Mouse (Mus musculus) neural tube, embryonic 12.5 days (tissue): Measurements from ENCODE around the gene Lmcd1. TPM values are rescaled to one million over a fixed set of nuclear protein-coding genes. Genes with fewer than 3 reads are reported as not detected.
A peak's percentile ranks its signal among the peaks of the same experiment; 100 is the strongest.

Experiments
- ATAC-seq: fragments of 200-750 bp; cut with Nextera tagmentation; 2 replicates; pipeline ENCODE4 v1.8.0; 2017; ENCODE audit warnings: low read depth, mild to moderate bottlenecking, moderate TSS enrichment, moderate library complexity; ENCODE audit not compliant: low FRiP score
- H3K27ac ChIP-seq: fragments of 300-500 bp; sonication (generic); 2 replicates; pipeline ENCODE4 v1.5.1; 2016
- H3K27me3 ChIP-seq: fragments of 300-500 bp; sonication (generic); replicated peaks from 2 replicates; pipeline ENCODE4 v1.6.1; 2016; ENCODE audit warnings: mild to moderate bottlenecking
- H3K36me3 ChIP-seq: fragments of 300-500 bp; sonication (generic); 2 replicates; pipeline ENCODE4 v1.6.1; 2016; ENCODE audit warnings: mild to moderate bottlenecking
- H3K4me1 ChIP-seq: fragments of 300-500 bp; sonication (generic); 2 replicates; pipeline ENCODE4 v1.6.1; 2016
- H3K4me2 ChIP-seq: fragments of 300-500 bp; sonication (generic); replicated peaks from 2 replicates; pipeline ENCODE4 v1.6.1; 2016; ENCODE audit warnings: mild to moderate bottlenecking
- H3K4me3 ChIP-seq: fragments of 300-500 bp; sonication (generic); 2 replicates; pipeline ENCODE4 v1.5.1; 2016
- H3K9ac ChIP-seq: fragments of 300-500 bp; sonication (generic); 2 replicates; pipeline ENCODE4 v1.6.1; 2016; ENCODE audit warnings: mild to moderate bottlenecking
- H3K9me3 ChIP-seq: fragments of 300-500 bp; sonication (generic); 2 replicates; pipeline ENCODE4 v1.6.1; 2016; ENCODE audit warnings: mild to moderate bottlenecking
- WGBS: fragments of 180-500 bp; shearing (Covaris S2); methylation state at CpG from one replicate; pipeline ENCODE4 v1.1.7; 2016; 5-methylcytosine and 5-hydroxymethylcytosine counted together
- polyA plus RNA-seq: library from polyadenylated mRNA; unstranded; fragments of >200 nt; fragmentation: Nextera tagmentation; extraction: Ambion mirVana; gene quantifications from 2 replicates; pipeline ENCODE4 v1.2.1, GENCODE M21; 2016

The Lmcd1 gene
- polyA plus RNA-seq, 1 experiment from 2014 or later = 18.1 TPM

DNA sequence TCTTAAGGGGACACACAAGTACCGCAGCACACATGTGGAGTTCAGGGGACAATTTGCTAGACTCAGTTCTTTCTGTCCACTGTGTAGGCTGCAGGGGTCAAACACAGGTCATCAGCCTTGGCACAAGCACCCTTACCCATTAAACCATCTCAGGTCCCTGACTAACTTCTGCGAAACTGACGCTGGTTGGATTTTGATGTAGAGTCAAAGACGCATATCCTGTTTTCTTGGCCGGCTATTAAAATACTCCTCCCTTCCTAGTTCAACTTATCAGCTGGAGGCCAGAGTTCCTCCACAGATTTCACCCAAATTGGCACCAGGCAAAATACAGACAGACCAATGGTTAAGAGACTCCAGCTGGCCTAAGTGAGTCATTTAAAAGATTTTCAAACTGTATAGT, 54.2 kb downstream of the Lmcd1 start:
- Histone ChIP-seq H3K27me3 (no peaks in the 10 kb centered on the region), H3K27ac (no peak overlapping the region), H3K36me3 (no peaks in the 10 kb centered on the region), H3K9ac (no peak overlapping the region), H3K4me1 (no peaks in the 10 kb centered on the region), H3K4me3 (no peak overlapping the region), H3K9me3 (no peaks in the 10 kb centered on the region), H3K4me2 (no peak overlapping the region)
- no peak for ATAC-seq
- 86% methylated on average over 5 of the region's 5 CpGs for WGBS

DNA sequence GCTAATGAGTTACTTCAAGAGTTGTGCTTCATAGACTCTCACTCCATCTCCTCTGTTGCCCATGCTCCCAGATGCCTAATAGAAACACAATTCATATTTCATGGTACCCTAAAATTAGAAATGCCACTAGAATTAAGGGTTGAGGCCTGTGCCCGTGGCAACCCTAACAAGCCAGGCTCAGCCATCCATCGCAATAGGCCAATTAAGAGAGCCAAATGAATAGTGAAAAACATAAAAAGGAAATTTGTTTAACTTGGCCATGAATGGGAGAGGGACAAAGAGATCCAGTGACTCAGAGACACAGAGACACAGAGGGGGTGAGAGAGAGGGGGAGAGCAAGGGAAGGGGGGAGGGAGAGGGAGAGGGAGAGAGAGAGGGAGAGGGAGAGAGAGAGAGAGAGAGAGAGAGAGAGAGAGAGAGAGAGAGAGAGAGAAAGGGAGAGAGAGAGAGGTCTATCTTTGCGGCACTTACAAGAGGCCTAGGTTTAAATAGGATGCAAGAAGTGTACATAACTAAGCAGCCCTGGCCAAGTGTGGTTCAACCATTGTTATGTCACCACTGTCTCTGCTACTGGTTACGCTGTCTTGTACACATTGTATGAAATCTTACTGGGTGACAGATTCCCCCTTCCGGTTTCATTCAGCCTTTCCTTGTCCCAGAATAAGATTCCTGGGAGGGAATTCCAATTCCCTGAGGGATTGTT, 57.1 kb downstream of the Lmcd1 start:
- H3K9ac ChIP-seq = no peak overlapping the region
- H3K36me3 ChIP-seq = no peaks in the 10 kb centered on the region
- 69% methylated on average over 5 of the region's 5 CpGs for WGBS
- no peaks in the 10 kb centered on the region for H3K27me3 ChIP-seq
- H3K9me3 ChIP-seq = no peaks in the 10 kb centered on the region
- no peak for ATAC-seq
- H3K4me2 ChIP-seq = no peak overlapping the region
- H3K4me3 ChIP-seq = no peak overlapping the region
- H3K4me1 ChIP-seq = no peaks in the 10 kb centered on the region
- no peak overlapping the region for H3K27ac ChIP-seq

DNA sequence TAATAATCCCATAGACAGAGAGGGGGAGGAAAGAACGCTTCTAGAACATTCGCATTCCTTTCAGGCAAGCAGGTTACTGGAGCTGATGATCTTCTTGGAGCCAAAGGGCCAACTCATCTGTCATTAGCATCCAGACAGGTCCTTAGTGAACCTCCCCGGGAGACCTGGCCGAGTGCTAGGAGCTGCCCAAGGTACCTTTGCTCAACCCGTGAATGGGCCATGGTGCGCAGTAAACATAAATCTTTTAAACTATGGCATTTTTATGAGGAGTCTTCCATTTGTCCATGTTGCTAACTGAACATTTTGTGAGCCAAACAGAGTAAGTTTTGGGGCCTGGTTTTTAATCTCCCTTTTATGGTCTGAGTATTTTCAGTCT, 57.7 kb downstream of the Lmcd1 start:
- Histone ChIP-seq H3K27ac (no peak overlapping the region), H3K9me3 (no peaks in the 10 kb centered on the region), H3K27me3 (no peaks in the 10 kb centered on the region), H3K4me2 (no peak overlapping the region), H3K9ac (no peak overlapping the region), H3K4me1 (no peaks in the 10 kb centered on the region), H3K4me3 (no peak overlapping the region), H3K36me3 (no peaks in the 10 kb centered on the region)
- WGBS = 50% methylated on average over 6 of the region's 6 CpGs
- no peak for ATAC-seq

DNA sequence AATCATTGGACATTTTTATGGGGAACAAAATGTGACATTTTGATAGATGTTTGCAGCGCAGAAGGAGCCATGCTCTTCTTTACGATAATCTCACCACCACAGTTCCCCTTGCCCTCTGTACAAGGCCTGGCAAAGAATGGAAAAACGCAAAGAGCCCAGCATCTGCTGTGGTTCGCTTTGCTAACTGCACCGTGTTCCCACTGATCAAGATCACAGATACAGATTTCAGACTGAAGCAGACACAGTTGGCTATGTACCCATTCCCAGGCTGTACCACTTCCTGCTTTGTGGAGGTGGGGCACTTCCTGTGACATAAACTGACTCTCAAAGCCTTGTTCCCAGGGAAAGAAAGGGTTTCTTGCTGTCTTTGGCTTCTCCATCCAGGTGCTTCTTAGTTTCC, 60.4 kb downstream of the Lmcd1 start:
- no peak for ATAC-seq
- Histone ChIP-seq H3K4me2 (no peak overlapping the region), H3K4me3 (no peak overlapping the region), H3K36me3 (no peaks in the 10 kb centered on the region), H3K27me3 (no peaks in the 10 kb centered on the region), H3K9me3 (no peaks in the 10 kb centered on the region), H3K9ac (no peak overlapping the region), H3K27ac (no peak overlapping the region), H3K4me1 (no peaks in the 10 kb centered on the region)
- whole genome bisulfite sequencing = 84% methylated on average over 5 of the region's 5 CpGs

DNA sequence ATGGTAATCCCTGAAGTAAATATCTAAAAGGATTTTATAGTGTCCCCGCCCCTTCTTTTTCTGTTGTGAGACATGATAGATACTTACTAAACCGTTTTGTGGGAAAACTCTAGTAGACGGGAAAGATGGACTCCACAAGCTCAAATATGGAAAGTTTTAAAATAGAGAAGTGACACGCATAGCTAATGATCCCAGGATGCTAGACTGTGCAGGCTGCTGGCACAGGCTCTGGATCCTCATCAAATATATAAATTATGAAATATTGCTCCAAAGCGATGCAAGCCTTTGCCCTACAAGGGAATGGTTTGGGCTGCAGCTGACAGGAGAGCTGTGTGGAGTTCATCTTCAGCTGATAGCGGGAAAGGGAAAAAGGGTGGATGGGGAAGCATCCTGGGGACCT, 64.1 kb downstream of the Lmcd1 start:
- ATAC-seq = no peak
- H3K9ac ChIP-seq = no peak overlapping the region
- no peaks in the 10 kb centered on the region for H3K4me1 ChIP-seq
- H3K36me3 ChIP-seq = no peaks in the 10 kb centered on the region
- H3K4me3 ChIP-seq = no peak overlapping the region
- WGBS = 87% methylated on average over 6 of the region's 6 CpGs
- no peaks in the 10 kb centered on the region for H3K9me3 ChIP-seq
- H3K27ac ChIP-seq = no peak overlapping the region
- H3K4me2 ChIP-seq = no peak overlapping the region
- no peaks in the 10 kb centered on the region for H3K27me3 ChIP-seq

DNA sequence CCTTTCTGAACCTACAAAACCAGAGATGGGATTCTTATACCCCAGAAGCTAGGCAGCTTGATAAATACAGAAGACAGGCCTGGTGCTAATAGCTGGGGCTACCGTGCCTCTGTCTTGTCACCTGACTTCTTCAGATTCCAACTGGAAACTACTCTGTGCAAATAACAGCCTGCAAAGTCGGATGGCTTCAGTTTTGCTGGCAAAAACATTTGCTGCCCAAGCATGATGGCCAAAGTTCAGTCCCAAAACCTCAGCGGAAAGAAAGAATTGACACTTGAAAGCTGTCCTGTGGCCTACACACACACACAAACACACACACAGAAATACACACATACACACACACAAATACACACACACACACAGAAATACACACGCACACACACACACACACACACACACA, 65.5 kb downstream of the Lmcd1 start:
- WGBS = 85% methylated on average over 4 of the region's 4 CpGs
- Histone ChIP-seq H3K9ac (no peak overlapping the region), H3K9me3 (no peaks in the 10 kb centered on the region), H3K4me1 (no peaks in the 10 kb centered on the region), H3K36me3 (no peaks in the 10 kb centered on the region), H3K4me2 (no peak overlapping the region), H3K27ac (no peak overlapping the region), H3K27me3 (no peaks in the 10 kb centered on the region), H3K4me3 (no peak overlapping the region)
- ATAC-seq = no peak

DNA sequence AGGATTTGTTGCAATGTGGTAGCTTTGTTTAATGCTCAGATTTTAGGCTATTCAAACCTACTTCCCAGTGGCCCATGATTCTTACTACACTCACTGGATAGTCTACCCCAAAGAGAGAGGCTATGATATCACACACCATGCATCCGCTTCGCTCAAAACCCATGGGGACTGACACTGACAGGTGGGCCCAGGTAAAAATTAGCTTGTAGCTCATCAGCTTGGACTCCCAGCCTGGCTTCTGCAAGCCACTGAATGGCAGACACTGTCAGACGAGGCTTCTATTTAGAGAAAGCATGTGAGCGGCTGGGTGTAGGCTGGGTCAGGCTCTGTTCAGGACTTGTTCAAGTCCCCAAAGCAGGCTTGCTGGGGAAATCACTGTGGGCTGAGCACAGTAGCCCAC, 76.9 kb downstream of the Lmcd1 start:
- Histone ChIP-seq H3K36me3 (no peaks in the 10 kb centered on the region), H3K4me2 (no peak overlapping the region), H3K27ac (no peak overlapping the region), H3K9ac (no peak overlapping the region), H3K27me3 (no peaks in the 10 kb centered on the region), H3K4me3 (no peak overlapping the region), H3K9me3 (no peaks in the 10 kb centered on the region), H3K4me1 (no peaks in the 10 kb centered on the region)
- ATAC-seq = no peak
- 91% methylated on average over 4 of the region's 4 CpGs for WGBS

DNA sequence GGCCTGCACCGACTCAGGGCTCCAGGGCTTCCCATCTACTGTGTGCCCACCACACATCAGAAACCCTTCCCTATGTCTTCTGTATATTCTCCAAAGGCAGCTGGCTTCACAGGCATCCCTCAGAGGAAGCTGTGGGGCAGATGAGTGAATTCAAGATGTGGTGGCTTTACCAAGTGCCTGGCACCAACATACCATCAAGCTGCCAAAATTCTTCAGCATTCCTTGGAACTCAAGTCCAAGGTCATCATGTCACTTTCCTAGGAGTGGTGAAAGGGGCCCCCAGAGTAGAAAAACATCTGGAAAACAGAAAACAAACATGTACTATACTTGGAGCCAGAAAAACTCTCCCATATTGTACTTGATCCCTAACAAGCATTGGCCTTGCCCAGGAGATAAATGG, 85.8 kb downstream of the Lmcd1 start:
- no peak overlapping the region for H3K4me2 ChIP-seq
- H3K4me3 ChIP-seq = no peak overlapping the region
- H3K9me3 ChIP-seq = no peaks in the 10 kb centered on the region
- 86% methylated on average over 1 of the region's 1 CpGs for WGBS
- ATAC-seq = no peak
- no peaks in the 10 kb centered on the region for H3K36me3 ChIP-seq
- no peaks in the 10 kb centered on the region for H3K27me3 ChIP-seq
- no peaks in the 10 kb centered on the region for H3K4me1 ChIP-seq
- no peak overlapping the region for H3K27ac ChIP-seq
- no peak overlapping the region for H3K9ac ChIP-seq

DNA sequence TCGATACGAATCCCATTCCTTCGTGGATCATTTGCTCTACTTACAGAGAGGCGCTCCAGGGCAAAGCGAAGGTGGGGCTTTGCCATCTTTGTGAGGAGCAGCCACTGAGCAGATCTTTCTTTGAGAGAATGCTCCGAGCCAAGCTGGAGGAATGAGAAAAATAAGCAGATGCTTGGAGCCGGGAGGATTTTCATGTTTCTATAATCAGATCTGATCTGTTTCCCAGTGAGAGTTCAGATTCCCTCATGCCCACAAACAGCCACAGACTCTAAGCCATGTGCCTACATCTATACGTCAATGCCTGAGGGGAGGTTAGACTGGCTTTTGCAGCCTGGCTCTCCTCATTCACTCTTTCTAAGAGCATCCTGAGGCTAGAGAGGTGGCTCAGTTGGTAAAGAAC, 87.1 kb downstream of the Lmcd1 start:
- no peaks in the 10 kb centered on the region for H3K36me3 ChIP-seq
- no peak overlapping the region for H3K27ac ChIP-seq
- H3K4me2 ChIP-seq = no peak overlapping the region
- no peaks in the 10 kb centered on the region for H3K27me3 ChIP-seq
- WGBS = 85% methylated on average over 8 of the region's 8 CpGs
- no peaks in the 10 kb centered on the region for H3K9me3 ChIP-seq
- no peak overlapping the region for H3K4me3 ChIP-seq
- ATAC-seq = no peak
- no peak overlapping the region for H3K9ac ChIP-seq
- H3K4me1 ChIP-seq = no peaks in the 10 kb centered on the region

DNA sequence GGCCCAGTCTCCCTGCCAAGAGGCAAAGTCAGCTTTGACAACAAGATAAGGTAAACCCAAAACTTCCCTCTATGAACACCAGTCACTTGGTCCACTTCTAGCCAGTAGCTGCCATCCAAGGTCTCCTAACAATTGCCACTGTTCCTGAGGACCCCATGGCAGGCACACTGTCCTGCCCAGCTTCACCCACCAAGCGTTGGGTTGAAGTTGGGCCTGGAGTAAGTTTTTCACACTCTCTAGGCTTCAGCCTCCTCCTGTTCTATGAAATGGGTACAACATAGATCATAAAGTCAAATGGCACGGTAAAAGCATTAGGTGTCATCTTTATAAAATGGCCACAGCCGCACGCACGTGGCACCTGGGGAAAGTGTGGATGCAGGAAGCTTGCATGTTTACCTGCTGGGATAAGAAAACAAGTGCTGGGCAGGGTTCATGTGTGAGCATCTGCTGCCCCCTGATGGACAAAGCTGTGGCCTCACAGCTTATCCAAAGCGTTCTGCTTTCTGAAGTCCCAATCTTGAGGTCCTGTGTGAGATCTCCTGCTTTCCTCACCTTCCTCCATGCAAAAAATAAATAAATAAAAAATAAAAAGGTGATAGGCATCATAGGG, 88.9 kb downstream of the Lmcd1 start:
- H3K9me3 ChIP-seq = no peaks in the 10 kb centered on the region
- no peak overlapping the region for H3K4me3 ChIP-seq
- no peaks in the 10 kb centered on the region for H3K27me3 ChIP-seq
- H3K4me1 ChIP-seq = no peaks in the 10 kb centered on the region
- no peak overlapping the region for H3K27ac ChIP-seq
- no peaks in the 10 kb centered on the region for H3K36me3 ChIP-seq
- H3K9ac ChIP-seq = no peak overlapping the region
- peak; percentile 71 for ATAC-seq
- 40% methylated on average over 6 of the region's 6 CpGs for WGBS
- no peak overlapping the region for H3K4me2 ChIP-seq

DNA sequence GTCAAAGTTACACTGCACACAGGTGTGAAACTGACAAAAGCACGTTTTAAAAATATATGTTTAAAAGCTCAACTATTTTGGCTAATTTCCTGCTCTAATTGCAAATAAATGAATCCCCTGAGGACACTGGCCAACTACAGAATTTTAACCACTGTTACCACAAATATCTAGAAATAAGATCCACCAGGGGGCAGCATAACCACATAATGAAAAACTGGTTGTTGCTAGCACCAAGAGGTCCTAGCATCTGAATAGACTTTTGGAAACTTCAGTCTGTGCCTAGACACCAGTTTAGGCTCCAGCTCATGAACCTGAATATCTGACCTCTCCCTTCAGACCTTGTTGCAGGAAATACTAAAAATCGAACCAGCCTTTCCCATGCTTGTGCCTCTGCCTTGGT, 91.0 kb downstream of the Lmcd1 start:
- 53% methylated on average over 2 of the region's 2 CpGs for WGBS
- ATAC-seq = no peak
- no peak overlapping the region for H3K4me2 ChIP-seq

DNA sequence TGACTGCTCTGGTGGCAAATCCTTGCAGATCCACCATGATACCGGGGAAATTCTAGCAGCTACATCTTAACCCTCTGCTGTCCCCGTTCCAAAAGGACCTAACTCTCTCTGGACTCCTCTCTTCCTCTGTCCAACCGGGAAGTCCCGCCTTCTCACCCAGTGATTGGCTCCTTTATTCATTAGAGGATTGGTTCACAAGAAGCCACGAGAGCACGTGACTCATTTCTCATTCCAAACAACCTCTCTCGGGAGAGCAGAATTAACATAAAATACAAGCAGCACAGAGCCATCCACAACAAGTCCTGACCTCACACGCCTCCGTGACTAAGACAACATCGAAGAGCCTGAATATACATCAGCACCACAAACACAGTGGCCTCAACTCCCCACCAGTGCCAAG, 91.7 kb downstream of the Lmcd1 start:
- ATAC-seq = no peak
- Histone ChIP-seq H3K4me1 (no peaks in the 10 kb centered on the region), H3K4me3 (no peak overlapping the region), H3K36me3 (no peaks in the 10 kb centered on the region), H3K9ac (no peak overlapping the region), H3K27me3 (no peaks in the 10 kb centered on the region), H3K9me3 (no peaks in the 10 kb centered on the region), H3K4me2 (no peak overlapping the region), H3K27ac (no peak overlapping the region)
- WGBS = 84% methylated on average over 10 of the region's 10 CpGs

More for the DNA sequence above, 91.0 kb downstream of the Lmcd1 start:
- Histone ChIP-seq H3K36me3 (no peaks in the 10 kb centered on the region), H3K9ac (no peak overlapping the region), H3K27me3 (no peaks in the 10 kb centered on the region), H3K4me3 (no peak overlapping the region), H3K9me3 (no peaks in the 10 kb centered on the region), H3K27ac (no peak overlapping the region), H3K4me1 (no peaks in the 10 kb centered on the region)

DNA sequence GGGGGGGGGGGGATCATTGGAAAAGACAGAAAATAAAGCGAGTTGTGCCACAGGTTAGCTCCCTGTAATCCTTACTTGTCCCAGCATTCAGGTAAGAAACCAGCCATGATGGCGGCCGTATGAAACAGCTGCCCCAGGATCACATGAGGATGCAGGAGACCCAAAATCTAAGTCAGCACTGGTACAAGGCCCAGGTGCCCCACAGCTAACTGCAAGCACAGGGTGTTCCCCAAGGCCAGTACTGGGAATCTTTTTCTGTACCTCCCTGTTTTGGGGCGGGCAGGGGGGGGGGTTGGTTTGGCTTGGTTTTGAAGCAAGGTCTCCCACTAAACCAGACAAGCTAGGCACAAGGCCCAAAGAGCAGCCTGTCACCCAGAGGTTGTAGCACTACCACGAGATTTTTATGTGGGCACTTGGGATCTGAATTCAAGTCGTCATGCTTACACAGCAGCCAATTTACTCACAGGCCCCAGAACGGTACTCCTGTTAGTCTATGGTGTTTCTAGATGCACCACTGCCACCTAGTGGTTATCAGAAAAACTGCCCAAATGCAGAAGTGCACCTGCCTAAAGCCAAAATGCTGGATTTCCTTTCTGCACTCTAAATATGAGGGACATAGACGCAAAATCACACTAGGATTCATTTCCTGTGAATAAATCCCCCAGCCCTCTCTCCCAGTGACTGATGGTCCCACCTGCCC, 100.5 kb downstream of the Lmcd1 start:
- Histone ChIP-seq H3K36me3 (no peaks in the 10 kb centered on the region), H3K9ac (no peak overlapping the region), H3K9me3 (no peaks in the 10 kb centered on the region), H3K4me2 (no peak overlapping the region), H3K27ac (no peak overlapping the region), H3K4me1 (no peaks in the 10 kb centered on the region), H3K4me3 (no peak overlapping the region), H3K27me3 (no peaks in the 10 kb centered on the region)
- 44% methylated on average over 8 of the region's 8 CpGs for WGBS
- ATAC-seq = peak; percentile 80
